Mouse (Mus musculus) cortical plate, adult 2 months (tissue): ENCODE data around the gene Olfr71.

Experiments
- CTCF ChIP-seq: fragments of 200-500 bp; IDR thresholded peaks from 2 replicates; pipeline ENCODE4 v1.5.1; 2011; ENCODE audit warnings: mild to moderate bottlenecking, control low read depth, low read length; ENCODE audit not compliant: insufficient read depth; ENCODE audit errors: extremely low read depth
- POLR2A ChIP-seq: fragments of 200-500 bp; IDR thresholded peaks from 2 replicates; pipeline ENCODE4 v1.6.1; 2011; ENCODE audit warnings: mild to moderate bottlenecking, low read length, control low read depth; ENCODE audit not compliant: insufficient read depth; ENCODE audit errors: extremely low read depth

DNA sequence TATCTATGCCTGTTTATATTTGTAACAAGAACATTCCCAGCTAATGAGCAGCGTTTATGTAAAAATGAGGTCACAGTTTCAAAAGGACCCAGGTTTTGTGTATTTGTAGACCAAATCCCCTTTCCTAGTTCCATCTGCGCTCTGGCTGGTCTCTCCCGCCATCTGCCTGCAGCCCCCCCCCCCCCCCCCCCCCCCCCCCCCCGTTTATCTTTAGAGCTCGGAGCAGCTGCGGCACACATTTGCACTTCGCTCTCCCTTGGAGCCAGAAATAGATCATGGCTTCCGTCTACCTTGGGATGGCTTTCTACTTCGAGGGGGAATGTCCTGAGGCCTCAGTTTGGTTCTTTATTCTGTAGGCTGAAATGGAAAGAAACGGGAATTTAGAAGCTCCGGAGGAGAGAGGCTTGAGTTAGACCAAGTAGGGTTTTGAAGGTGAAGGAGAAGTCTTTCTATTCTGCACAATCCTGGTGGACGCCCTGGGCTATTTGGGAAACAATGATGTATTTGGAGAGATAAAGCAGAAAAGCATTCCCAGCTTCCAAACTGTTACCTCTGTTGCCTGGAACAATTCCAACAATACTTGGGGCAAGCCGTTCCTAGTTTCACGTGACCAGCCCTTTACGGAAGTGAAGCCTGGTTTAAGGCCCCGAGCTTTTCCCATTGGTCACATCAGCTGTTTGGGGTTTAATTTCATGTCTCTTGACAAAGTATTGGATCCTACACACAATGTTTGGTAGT is 10.6 kb upstream of the Olfr71 start:
- TF ChIP-seq POLR2A (no peak), CTCF (no peak)
